In genomic region chr9:14607464-14607863, GRCm38 (mm10) we compare ENCODE assay signal across 13 mouse cellular contexts. TPM values are rescaled to one million over a fixed set of nuclear protein-coding genes. Genes with fewer than 3 reads are reported as not detected.
A peak's percentile ranks its signal among the peaks of the same experiment; 100 is the strongest.
DNase-seq lines count a peak whose midpoint lies in the region; ATAC-seq and TF ChIP-seq lines count a peak whose summit lies in the region.
"Had no signal": no experiment of that assay in that cellular context is flagged by ENCODE, and none has a peak within 500 bp of the region (broad histone marks: within the 10 kb centered on the region; RNA-seq: fewer than 3 reads in every experiment).

No protein-coding gene starts in this region.

- DNase-seq in heart, postnatal 4 days = no peak
- no peak for DNase-seq in stomach, postnatal 0 days (ENCODE audit: low spot score)
- DNase-seq in hindbrain, postnatal 0 days (ENCODE audit: low spot score) = peak; percentile 7
- DNase-seq in frontal cortex, postnatal 25 days (ENCODE audit: low spot score in 2 of 2) = no peak
- DNase-seq: gastrocnemius, postnatal 14 days; kidney, adult 2 months; thymus, adult 18-20 months had no signal

- H3K36me3 ChIP-seq in heart, embryonic 16.5 days (ENCODE audit: control insufficient read depth, insufficient read depth) = 0 out of 2 replicates have a peak, but pooled peaks cover 6% of the 10 kb centered on the region
- no peaks in the 10 kb centered on the region for H3K36me3 ChIP-seq in stomach, embryonic 16.5 days (ENCODE audit: control insufficient read depth, insufficient read depth, low read length)
- H3K36me3 ChIP-seq in stomach, postnatal 0 days (ENCODE audit: control insufficient read depth, insufficient read depth, low read length) = no peaks in the 10 kb centered on the region
- H3K36me3 ChIP-seq in hindbrain, postnatal 0 days (ENCODE audit: insufficient read depth, low read length) = no peaks in the 10 kb centered on the region
- H3K36me3 ChIP-seq in intestine, embryonic 16.5 days (ENCODE audit: control insufficient read depth, insufficient read depth, low read length) = no peaks in the 10 kb centered on the region
- H3K36me3 ChIP-seq: lung, embryonic 15.5 days had no signal

- no peaks in the 10 kb centered on the region for H3K27me3 ChIP-seq in heart, embryonic 16.5 days (ENCODE audit: control insufficient read depth, insufficient read depth, low read length)
- H3K27me3 ChIP-seq in stomach, embryonic 16.5 days (ENCODE audit: control insufficient read depth, insufficient read depth, low read length) = no peaks in the 10 kb centered on the region
- no peaks in the 10 kb centered on the region for H3K27me3 ChIP-seq in stomach, postnatal 0 days (ENCODE audit: control insufficient read depth, insufficient read depth, low read length)
- no peaks in the 10 kb centered on the region for H3K27me3 ChIP-seq in hindbrain, postnatal 0 days (ENCODE audit: insufficient read depth, low read length)
- no peaks in the 10 kb centered on the region for H3K27me3 ChIP-seq in intestine, embryonic 16.5 days (replicated peaks; ENCODE audit: control insufficient read depth, insufficient read depth, low read length)
- H3K27me3 ChIP-seq: lung, embryonic 15.5 days had no signal

- H3K4me2 ChIP-seq in heart, embryonic 16.5 days (ENCODE audit: low read depth, low read length) = peak overlapping the region; percentile 31; the same call in 1 of the 2 replicates
- H3K4me2 ChIP-seq in stomach, embryonic 16.5 days (ENCODE audit: low read depth, low read length) = no peak overlapping the region
- H3K4me2 ChIP-seq in stomach, postnatal 0 days (replicated peaks; ENCODE audit: low read depth) = no peak overlapping the region
- H3K4me2 ChIP-seq in hindbrain, postnatal 0 days (ENCODE audit: low read depth, low read length) = no peak overlapping the region
- no peak overlapping the region for H3K4me2 ChIP-seq in intestine, embryonic 16.5 days (ENCODE audit: low read depth, low read length)
- H3K4me2 ChIP-seq: lung, embryonic 15.5 days; midbrain, embryonic 11.5 days had no signal

- 13% methylated on average over 3 of the region's 3 CpGs for WGBS in heart, embryonic 16.5 days
- 44% methylated on average over 3 of the region's 3 CpGs for WGBS in stomach, embryonic 16.5 days
- WGBS in stomach, postnatal 0 days = 41% methylated on average over 3 of the region's 3 CpGs
- 42% methylated on average over 3 of the region's 3 CpGs for WGBS in hindbrain, postnatal 0 days
- WGBS in intestine, embryonic 16.5 days = 48% methylated on average over 3 of the region's 3 CpGs

- peaks cover 80% of the 10 kb centered on the region for H3K4me1 ChIP-seq in heart, embryonic 16.5 days (ENCODE audit: control insufficient read depth, insufficient read depth, low read length)
- peaks cover 29% of the 10 kb centered on the region for H3K4me1 ChIP-seq in stomach, embryonic 16.5 days (ENCODE audit: control insufficient read depth, insufficient read depth, low read length)
- H3K4me1 ChIP-seq in stomach, postnatal 0 days (replicated peaks; ENCODE audit: control insufficient read depth, insufficient read depth) = peaks cover 10% of the 10 kb centered on the region; the same call in 1 of the 2 replicates
- peaks cover 25% of the 10 kb centered on the region for H3K4me1 ChIP-seq in hindbrain, postnatal 0 days (ENCODE audit: insufficient read depth, low read length)
- H3K4me1 ChIP-seq in intestine, embryonic 16.5 days (ENCODE audit: control insufficient read depth, insufficient read depth, low read length) = peaks cover 28% of the 10 kb centered on the region

- no peak for TF ChIP-seq EP300 in stomach, postnatal 0 days (optimal IDR thresholded peaks at IDR 0.05)

- no peaks in the 10 kb centered on the region for H3K9me3 ChIP-seq in heart, embryonic 16.5 days (replicated peaks; ENCODE audit: control insufficient read depth, low read length)
- no peaks in the 10 kb centered on the region for H3K9me3 ChIP-seq in stomach, embryonic 16.5 days (replicated peaks; ENCODE audit: control insufficient read depth, low read length)
- H3K9me3 ChIP-seq in stomach, postnatal 0 days (ENCODE audit: control insufficient read depth, low read length) = no peaks in the 10 kb centered on the region
- H3K9me3 ChIP-seq in hindbrain, postnatal 0 days (ENCODE audit: low read length) = no peaks in the 10 kb centered on the region
- no peaks in the 10 kb centered on the region; the same call in 1 of the 2 replicates for H3K9me3 ChIP-seq in intestine, embryonic 16.5 days (ENCODE audit: control insufficient read depth, low read length)
- H3K9me3 ChIP-seq: lung, embryonic 15.5 days had no signal

- TF ChIP-seq CTCF in stomach, postnatal 0 days (IDR thresholded peaks at IDR 0.05; ENCODE audit: low read depth) = no peak
- TF ChIP-seq CTCF in hindbrain, postnatal 0 days (IDR thresholded peaks at IDR 0.05; ENCODE audit: low read depth) = no peak

- H3K27ac ChIP-seq in heart, embryonic 16.5 days (ENCODE audit: low read length) = peak overlapping the region; percentile 71
- 0 out of 2 replicates have a peak overlapping the region, but pooled peaks have one; percentile 5 for H3K27ac ChIP-seq in stomach, embryonic 16.5 days (ENCODE audit: low read length)
- no peak overlapping the region for H3K27ac ChIP-seq in stomach, postnatal 0 days (replicated peaks)
- H3K27ac ChIP-seq in hindbrain, postnatal 0 days = 0 out of 2 replicates have a peak overlapping the region, but pooled peaks have one; percentile 15
- no peak overlapping the region for H3K27ac ChIP-seq in intestine, embryonic 16.5 days (ENCODE audit: low read length)
- H3K27ac ChIP-seq: lung, embryonic 15.5 days had no signal

- 0 out of 2 replicates have a peak overlapping the region, but pooled peaks have one; percentile 4 for H3K4me3 ChIP-seq in heart, embryonic 16.5 days (ENCODE audit: low read length)
- no peak overlapping the region for H3K4me3 ChIP-seq in stomach, embryonic 16.5 days (replicated peaks; ENCODE audit: low read length)
- H3K4me3 ChIP-seq in stomach, postnatal 0 days (ENCODE audit: low read depth, low read length) = no peak overlapping the region
- no peak overlapping the region for H3K4me3 ChIP-seq in hindbrain, postnatal 0 days (ENCODE audit: low read length)
- no peak overlapping the region for H3K4me3 ChIP-seq in intestine, embryonic 16.5 days (ENCODE audit: low read length)
- H3K4me3 ChIP-seq: lung, embryonic 15.5 days had no signal

- ATAC-seq in heart, embryonic 16.5 days (replicated peaks; ENCODE audit: extremely low read depth, insufficient read depth, low FRiP score) = no peak
- no peak for ATAC-seq in stomach, embryonic 16.5 days (ENCODE audit: insufficient read depth, low FRiP score)
- no peak for ATAC-seq in stomach, postnatal 0 days (ENCODE audit: low FRiP score, low TSS enrichment)
- ATAC-seq in hindbrain, postnatal 0 days = no peak
- no peak for ATAC-seq in intestine, embryonic 16.5 days
- ATAC-seq: activated CD4-positive, CD25-positive, alpha-beta regulatory T cell, adult 4 months had no signal

- H3K9ac ChIP-seq in heart, embryonic 16.5 days (ENCODE audit: low read length) = peak overlapping the region; percentile 38
- H3K9ac ChIP-seq in stomach, embryonic 16.5 days (ENCODE audit: low read length) = no peak overlapping the region
- no peak overlapping the region for H3K9ac ChIP-seq in stomach, postnatal 0 days (ENCODE audit: low read length)
- H3K9ac ChIP-seq in hindbrain, postnatal 0 days (replicated peaks; ENCODE audit: low read length) = no peak overlapping the region
- H3K9ac ChIP-seq in intestine, embryonic 16.5 days (ENCODE audit: low read depth, low read length) = no peak overlapping the region
- H3K9ac ChIP-seq: lung, embryonic 15.5 days had no signal

RNA-seq across cellular contexts. Expression of gene Amotl1, which starts 37.4 kb away (rescaled TPM):
- polyA plus RNA-seq in heart, embryonic 16.5 days (2015; fragmentation: Nextera tagmentation; extraction: Ambion mirVana) = 17.8 and 19.1 TPM in 2 replicates
- 10 to 100 TPM; 60.5 TPM for total RNA-seq in heart, postnatal 4 days (2021)
- polyA plus RNA-seq in stomach, embryonic 16.5 days (2015; fragmentation: Nextera tagmentation; extraction: Ambion mirVana) = 19.7 and 19.8 TPM in 2 replicates
- polyA plus RNA-seq in stomach, postnatal 0 days (2015; fragmentation: Nextera tagmentation; extraction: Ambion mirVana) = 7.3 and 7.7 TPM in 2 replicates
- total RNA-seq in hindbrain, postnatal 0 days (2014; rRNA removed) = 22.9 and 27.0 TPM in 2 replicates
- polyA plus RNA-seq in hindbrain, postnatal 0 days (2015; fragmentation: Nextera tagmentation; extraction: Ambion mirVana) = 4.2 and 4.4 TPM in 2 replicates
- 8.1 and 8.4 TPM in 2 replicates for polyA plus RNA-seq in intestine, embryonic 16.5 days (2015; fragmentation: Nextera tagmentation; extraction: Ambion mirVana)

Comparison
In these comparisons a context has a peak if more than half of its experiments do, and no peak if none do; other contexts are left out.
1. H3K27ac ChIP-seq: peak in heart, embryonic 16.5 days (single experiment), stomach, embryonic 16.5 days (single experiment) and hindbrain, postnatal 0 days (single experiment); none in stomach, postnatal 0 days (single experiment) and intestine, embryonic 16.5 days (single experiment).